Mouse (Mus musculus): ENCODE results near the gene Gm7970.
"Not testable (repeated sequence)": the region's sequence is repeated elsewhere in the genome, so short reads cannot be mapped to it uniquely, and the experiment has no call there.

DNA sequence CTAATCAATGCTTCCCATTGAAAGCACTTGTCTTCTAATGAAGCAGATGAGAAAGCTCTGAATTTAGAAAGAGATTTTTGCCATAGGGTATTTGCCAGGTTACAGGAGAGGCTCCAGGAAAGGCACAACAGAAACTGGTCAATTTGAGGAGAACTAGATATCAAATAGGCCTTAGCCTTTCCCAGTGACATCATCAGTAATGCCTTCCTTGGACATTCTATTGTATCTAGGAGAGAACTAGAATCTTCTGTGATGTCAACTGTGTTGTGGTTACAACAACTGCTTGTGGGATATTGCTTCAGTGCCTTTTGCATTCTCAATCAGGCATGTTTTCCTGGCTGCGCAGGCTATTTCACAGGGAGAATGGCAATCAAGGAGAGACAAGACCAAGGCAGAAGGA, 17.5 kb upstream of the Gm7970 start, which contains the start of gene 1700049E17Rik2:
- not testable (repeated sequence) for TF ChIP-seq GATA1 (IDR thresholded peaks at IDR 0.05; ENCODE audit: borderline replicate concordance, low read length); FLI1 (IDR thresholded peaks at IDR 0.05; ENCODE audit: low read length)
